In genomic region chr16:46849534-46849933, GRCm38 (mm10) we compare ENCODE assay signal across 16 mouse cellular contexts.
DNase-seq lines count a peak whose midpoint lies in the region; ATAC-seq and TF ChIP-seq lines count a peak whose summit lies in the region.
"Had no signal": no experiment of that assay in that cellular context is flagged by ENCODE, and none has a peak within 500 bp of the region (broad histone marks: within the 10 kb centered on the region; RNA-seq: fewer than 3 reads in every experiment).

No protein-coding gene starts in this region.

- no peaks in the 10 kb centered on the region for H3K9me3 ChIP-seq in lung, embryonic 14.5 days (ENCODE audit: low read depth, low read length)
- H3K9me3 ChIP-seq in stomach, embryonic 16.5 days (replicated peaks; ENCODE audit: control insufficient read depth, low read length) = no peaks in the 10 kb centered on the region
- H3K9me3 ChIP-seq in heart, embryonic 12.5 days (replicated peaks) = no peaks in the 10 kb centered on the region
- H3K9me3 ChIP-seq: midbrain, embryonic 12.5 days had no signal

- no peak overlapping the region for H3K9ac ChIP-seq in lung, embryonic 14.5 days
- H3K9ac ChIP-seq in stomach, embryonic 16.5 days (ENCODE audit: low read length) = no peak overlapping the region
- H3K9ac ChIP-seq in heart, embryonic 12.5 days = no peak overlapping the region
- H3K9ac ChIP-seq: hindbrain, embryonic 14.5 days; midbrain, embryonic 12.5 days had no signal

- no peaks in the 10 kb centered on the region for H3K4me1 ChIP-seq in lung, embryonic 14.5 days (ENCODE audit: insufficient read depth)
- no peaks in the 10 kb centered on the region for H3K4me1 ChIP-seq in stomach, embryonic 16.5 days (ENCODE audit: control insufficient read depth, insufficient read depth, low read length)
- no peaks in the 10 kb centered on the region for H3K4me1 ChIP-seq in heart, embryonic 12.5 days (replicated peaks)
- H3K4me1 ChIP-seq: midbrain, embryonic 12.5 days had no signal

- WGBS in lung, embryonic 14.5 days = 48% methylated on average over 4 of the region's 4 CpGs
- WGBS in large intestine, adult 2 months = 30% methylated on average over 4 of the region's 4 CpGs
- WGBS in stomach, embryonic 16.5 days = 62% methylated on average over 4 of the region's 4 CpGs
- WGBS in heart, embryonic 12.5 days = 79% methylated on average over 4 of the region's 4 CpGs

- DNase-seq in lung, embryonic 14.5 days = peak; percentile 30
- no peak for DNase-seq in lung, postnatal 14 days
- peak; percentile 95 for DNase-seq in kidney, adult 9 months
- peak; percentile 78 for DNase-seq in large intestine, adult 2 months (ENCODE audit: low read depth, low spot score)
- no peak for DNase-seq in right cerebral cortex, postnatal 14 days
- no peak for DNase-seq in right cerebral cortex, adult 18-20 months
- DNase-seq: adrenal gland, postnatal 36 days; cerebellum, adult 9-11 months; thymus, adult 18-20 months had no signal

- H3K36me3 ChIP-seq in lung, embryonic 14.5 days (ENCODE audit: insufficient read depth) = no peaks in the 10 kb centered on the region
- no peaks in the 10 kb centered on the region for H3K36me3 ChIP-seq in stomach, embryonic 16.5 days (ENCODE audit: control insufficient read depth, insufficient read depth, low read length)
- H3K36me3 ChIP-seq in heart, embryonic 12.5 days = no peaks in the 10 kb centered on the region
- H3K36me3 ChIP-seq: midbrain, embryonic 12.5 days had no signal

- ATAC-seq in lung, embryonic 14.5 days (ENCODE audit: insufficient read depth) = no peak
- peak; percentile 90; the same call in 1 of the 2 replicates for ATAC-seq in stomach, embryonic 16.5 days (ENCODE audit: insufficient read depth, low FRiP score)
- no peak for ATAC-seq in heart, embryonic 12.5 days (ENCODE audit: insufficient number of reproducible peaks, low FRiP score)
- ATAC-seq: forebrain, embryonic 14.5 days had no signal

- no peak overlapping the region for H3K27ac ChIP-seq in lung, embryonic 14.5 days (ENCODE audit: low read depth)
- no peak overlapping the region for H3K27ac ChIP-seq in stomach, embryonic 16.5 days (ENCODE audit: low read length)
- H3K27ac ChIP-seq in heart, embryonic 12.5 days (ENCODE audit: poor library complexity, severe bottlenecking) = no peak overlapping the region
- H3K27ac ChIP-seq: hindbrain, embryonic 14.5 days; layer of hippocampus, adult 2 months; macrophage; midbrain, embryonic 12.5 days had no signal

- no peak overlapping the region for H3K4me3 ChIP-seq in lung, embryonic 14.5 days (ENCODE audit: low read depth, low read length)
- no peak overlapping the region for H3K4me3 ChIP-seq in stomach, embryonic 16.5 days (replicated peaks; ENCODE audit: low read length)
- H3K4me3 ChIP-seq in heart, embryonic 12.5 days = no peak overlapping the region
- H3K4me3 ChIP-seq: layer of hippocampus, adult 2 months; midbrain, embryonic 12.5 days had no signal

- H3K27me3 ChIP-seq in lung, embryonic 14.5 days (ENCODE audit: insufficient read depth, low read length) = no peaks in the 10 kb centered on the region
- H3K27me3 ChIP-seq in stomach, embryonic 16.5 days (ENCODE audit: control insufficient read depth, insufficient read depth, low read length) = no peaks in the 10 kb centered on the region
- no peaks in the 10 kb centered on the region for H3K27me3 ChIP-seq in heart, embryonic 12.5 days (replicated peaks)
- H3K27me3 ChIP-seq: midbrain, embryonic 12.5 days had no signal

- TF ChIP-seq CTCF in lung, embryonic 14.5 days (IDR thresholded peaks at IDR 0.05; ENCODE audit: low read depth) = no peak

- H3K4me2 ChIP-seq in lung, embryonic 14.5 days = no peak overlapping the region
- no peak overlapping the region for H3K4me2 ChIP-seq in stomach, embryonic 16.5 days (ENCODE audit: low read depth, low read length)
- H3K4me2 ChIP-seq in heart, embryonic 12.5 days = no peak overlapping the region
- H3K4me2 ChIP-seq: hindbrain, embryonic 14.5 days; midbrain, embryonic 12.5 days had no signal

Comparison
In these comparisons a context has a peak if more than half of its experiments do, and no peak if none do; other contexts are left out.
1. DNase-seq: peak in lung, embryonic 14.5 days (single experiment), kidney, adult 9 months (single experiment) and large intestine, adult 2 months (single experiment); none in lung, postnatal 14 days (single experiment), right cerebral cortex, postnatal 14 days (single experiment) and right cerebral cortex, adult 18-20 months (single experiment).